Mouse (Mus musculus): ENCODE results near the gene Yeats4. TPM values are rescaled to one million over a fixed set of nuclear protein-coding genes. Genes with fewer than 3 reads are reported as not detected.
A peak's percentile ranks its signal among the peaks of the same experiment; 100 is the strongest.

Gene Yeats4
- polyA plus RNA-seq (2012) = 24.5 and 26.4 TPM in 2 replicates

DNA sequence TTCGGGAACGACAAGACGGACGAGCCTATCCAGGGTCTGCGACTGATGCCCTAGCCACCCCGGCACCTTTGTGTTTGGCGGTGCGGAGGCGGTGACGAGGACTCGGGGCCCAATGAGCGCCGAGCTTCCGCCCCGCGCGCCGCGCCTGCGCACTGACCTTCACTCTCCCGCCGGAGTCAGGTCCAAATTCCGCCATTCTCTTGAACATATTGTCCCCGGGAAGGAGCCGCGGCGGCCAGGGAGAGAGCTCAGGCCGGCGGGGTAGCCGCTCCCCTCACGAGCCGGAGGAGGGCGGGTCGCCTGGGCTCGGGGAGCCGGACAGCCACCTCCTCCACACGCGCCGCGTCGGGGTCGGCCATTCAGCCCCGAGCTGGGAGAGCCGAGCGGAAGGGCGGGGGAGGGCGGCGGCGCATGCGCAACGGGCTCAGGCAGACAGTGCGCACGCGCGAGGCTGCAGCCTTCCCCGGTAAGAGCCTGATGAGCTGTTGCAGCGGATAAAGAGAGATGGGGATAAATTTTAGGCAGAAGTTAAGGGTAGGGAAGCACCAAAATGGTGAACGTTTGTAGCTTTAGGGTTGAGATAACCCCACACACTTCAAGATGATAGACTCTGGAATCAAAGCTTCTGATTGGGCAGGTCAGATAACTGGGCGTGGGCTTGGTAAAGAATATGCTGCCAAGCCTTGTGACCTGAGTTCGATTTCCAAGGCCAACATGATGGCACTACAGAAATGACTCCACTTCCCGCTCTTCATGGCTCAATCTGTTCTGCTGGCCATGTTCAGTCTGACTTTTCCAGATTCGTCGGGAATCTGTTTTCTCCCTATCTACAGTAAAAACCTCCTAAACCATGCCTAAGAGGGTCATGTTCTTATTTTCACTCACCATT is at the start of gene Yeats4:
TSS of gene Yeats4 (minus strand) at position 406 of the 889 bp plus-strand sequence.
- TF ChIP-seq GATA1 (IDR thresholded peaks at IDR 0.05; ENCODE audit: low read length) = peak; percentile 29; the same call in 1 of the 2 replicates
- TF ChIP-seq TAL1 (IDR thresholded peaks at IDR 0.05; ENCODE audit: low read length) = no peak
- peaks cover 26% of the 10 kb centered on the region for H3K4me1 ChIP-seq (ENCODE audit: control insufficient read depth)
- no peaks in the 10 kb centered on the region; the same call in 1 of the 2 replicates for H3K27me3 ChIP-seq (ENCODE audit: control insufficient read depth)
- peak within 1 kb of the TSS; percentile 97 for H3K4me3 ChIP-seq (replicated peaks)
- peaks cover 38% of the 10 kb centered on the region for H3K36me3 ChIP-seq (ENCODE audit: control insufficient read depth)
- no peaks in the 10 kb centered on the region for H3K9me3 ChIP-seq (ENCODE audit: control insufficient read depth, low read length)

DNA sequence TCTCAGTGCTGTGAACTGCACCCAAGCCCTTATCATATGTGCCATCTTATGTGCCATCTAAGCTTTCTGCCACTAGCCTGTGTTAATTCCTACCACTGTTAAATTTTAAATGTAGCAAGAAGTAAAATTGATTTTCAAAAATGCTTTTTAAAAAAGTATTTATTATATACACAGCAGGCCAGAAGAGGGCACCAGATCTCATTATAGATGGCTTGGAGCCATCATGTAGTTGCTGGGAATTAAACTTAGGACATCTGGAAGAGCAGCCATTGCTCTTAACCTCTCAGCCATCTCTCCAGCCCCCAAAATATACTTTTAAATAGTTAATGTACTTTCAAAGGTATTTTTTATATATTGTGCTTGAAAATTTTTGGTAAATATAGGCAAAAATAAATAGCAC is 47.7 kb upstream of the Yeats4 start:
- no peaks in the 10 kb centered on the region for H3K9me3 ChIP-seq (ENCODE audit: control insufficient read depth, low read length)
- H3K4me1 ChIP-seq (ENCODE audit: control insufficient read depth) = no peaks in the 10 kb centered on the region
- no peak overlapping the region for H3K4me3 ChIP-seq (replicated peaks)
- TF ChIP-seq GATA1 (IDR thresholded peaks at IDR 0.05; ENCODE audit: low read length) (no peak), TAL1 (IDR thresholded peaks at IDR 0.05; ENCODE audit: low read length) (no peak)
- H3K36me3 ChIP-seq (ENCODE audit: control insufficient read depth) = no peaks in the 10 kb centered on the region
- H3K27me3 ChIP-seq (ENCODE audit: control insufficient read depth) = no peaks in the 10 kb centered on the region

DNA sequence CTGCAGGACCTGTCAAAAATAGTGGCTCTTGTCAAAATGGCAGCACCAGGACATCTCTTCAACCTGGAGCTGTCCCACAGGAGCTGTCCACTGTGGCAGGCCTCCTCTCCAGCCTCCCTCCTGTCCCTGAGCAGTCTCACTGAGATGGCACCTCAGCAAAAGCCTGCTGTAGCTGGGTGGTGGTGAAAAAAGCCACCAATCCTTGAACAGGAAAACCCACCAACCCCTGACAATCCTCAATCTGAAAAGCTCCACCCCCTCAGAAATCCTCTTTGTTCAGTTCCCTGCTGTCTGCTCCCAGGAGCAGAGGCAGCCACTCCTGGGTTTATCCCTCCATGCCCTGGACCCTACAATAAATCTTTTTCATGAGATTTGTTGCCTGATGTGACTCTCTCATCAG is 35.6 kb upstream of the Yeats4 start:
- Histone ChIP-seq H3K9me3 (ENCODE audit: control insufficient read depth, low read length) (peaks cover 5% of the 10 kb centered on the region; the same call in 1 of the 2 replicates), H3K4me3 (replicated peaks) (no peak overlapping the region), H3K4me1 (ENCODE audit: control insufficient read depth) (no peaks in the 10 kb centered on the region), H3K27me3 (ENCODE audit: control insufficient read depth) (no peaks in the 10 kb centered on the region), H3K36me3 (ENCODE audit: control insufficient read depth) (no peaks in the 10 kb centered on the region)
- TF ChIP-seq GATA1 (IDR thresholded peaks at IDR 0.05; ENCODE audit: low read length) (no peak), TAL1 (IDR thresholded peaks at IDR 0.05; ENCODE audit: low read length) (no peak)

DNA sequence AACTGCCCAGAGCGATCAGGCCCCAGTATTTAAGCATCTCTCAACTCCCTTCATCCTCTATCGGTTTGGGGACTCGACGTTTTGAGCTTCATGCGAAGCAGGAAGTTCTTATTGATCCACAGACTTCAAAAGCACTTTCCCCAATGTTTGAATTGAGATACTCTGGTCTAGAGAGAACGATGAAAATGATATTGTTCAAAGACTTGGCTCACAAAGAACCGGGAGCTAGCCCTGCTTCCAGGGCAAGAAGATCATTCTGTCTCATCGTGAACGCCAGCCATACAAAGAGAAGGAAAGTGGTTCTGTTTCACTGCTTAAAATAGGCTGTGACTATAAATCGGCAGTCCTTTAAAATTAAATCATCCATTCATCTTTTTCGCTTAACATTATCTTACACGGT is 14.3 kb upstream of the Yeats4 start, which contains the start of gene 9530003J23Rik:
TSS of gene 9530003J23Rik (minus strand) at position 101 of the 400 bp plus-strand sequence.
- TF ChIP-seq GATA1 (IDR thresholded peaks at IDR 0.05; ENCODE audit: low read length) (no peak), TAL1 (IDR thresholded peaks at IDR 0.05; ENCODE audit: low read length) (no peak)
- Histone ChIP-seq H3K27me3 (ENCODE audit: control insufficient read depth) (no peaks in the 10 kb centered on the region), H3K36me3 (ENCODE audit: control insufficient read depth) (no peaks in the 10 kb centered on the region), H3K4me1 (ENCODE audit: control insufficient read depth) (no peaks in the 10 kb centered on the region), H3K4me3 (replicated peaks) (no peak within 1 kb of the TSS), H3K9me3 (ENCODE audit: control insufficient read depth, low read length) (no peaks in the 10 kb centered on the region)

DNA sequence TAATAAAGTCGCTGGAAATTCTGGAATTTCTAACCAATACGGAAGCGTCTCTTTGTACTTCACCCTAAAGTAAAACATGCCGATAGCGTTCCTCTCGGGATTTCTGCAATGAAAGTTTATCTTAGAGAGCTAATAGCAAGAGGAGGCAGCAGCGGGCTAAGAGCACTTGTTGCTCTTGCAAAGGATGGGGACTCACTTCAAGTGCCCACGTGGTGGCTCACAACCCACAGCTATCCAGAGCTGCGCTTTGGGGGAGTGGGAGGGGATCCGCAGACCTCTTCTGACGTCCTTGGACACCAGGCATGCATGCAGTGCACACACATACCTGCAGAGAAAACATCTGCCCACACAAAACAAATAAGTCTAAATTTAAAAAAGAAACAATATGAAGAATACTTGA is 11.6 kb upstream of the Yeats4 start:
- TF ChIP-seq TAL1 (IDR thresholded peaks at IDR 0.05; ENCODE audit: low read length) = no peak
- TF ChIP-seq GATA1 (IDR thresholded peaks at IDR 0.05; ENCODE audit: low read length) = no peak
- H3K9me3 ChIP-seq (ENCODE audit: control insufficient read depth, low read length) = no peaks in the 10 kb centered on the region
- no peaks in the 10 kb centered on the region for H3K4me1 ChIP-seq (ENCODE audit: control insufficient read depth)
- H3K4me3 ChIP-seq (replicated peaks) = no peak overlapping the region
- no peaks in the 10 kb centered on the region for H3K27me3 ChIP-seq (ENCODE audit: control insufficient read depth)
- H3K36me3 ChIP-seq (ENCODE audit: control insufficient read depth) = no peaks in the 10 kb centered on the region

DNA sequence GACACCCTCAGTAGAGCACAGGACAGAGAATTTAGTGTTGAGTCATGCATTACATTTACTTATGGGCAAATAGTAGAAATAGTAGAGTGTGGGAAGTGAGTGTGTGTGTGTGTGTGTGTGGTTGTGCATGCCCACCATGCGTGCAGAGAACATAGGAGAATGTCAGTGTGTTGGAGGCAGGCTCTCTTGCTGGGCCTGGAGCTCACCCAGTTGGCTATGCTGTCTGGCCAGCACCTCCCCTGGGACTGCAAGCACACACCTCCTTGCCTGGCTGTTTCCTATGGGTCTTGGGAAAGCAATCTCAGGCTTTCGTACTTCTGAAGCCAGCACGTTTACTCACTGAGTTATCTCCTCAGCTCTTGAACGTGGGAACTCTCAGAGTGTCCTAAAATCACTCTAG is 10.5 kb upstream of the Yeats4 start:
- H3K4me1 ChIP-seq (ENCODE audit: control insufficient read depth) = no peaks in the 10 kb centered on the region; the same call in 1 of the 2 replicates
- H3K9me3 ChIP-seq (ENCODE audit: control insufficient read depth, low read length) = no peaks in the 10 kb centered on the region
- no peaks in the 10 kb centered on the region for H3K36me3 ChIP-seq (ENCODE audit: control insufficient read depth)
- peaks cover 1% of the 10 kb centered on the region; the same call in 1 of the 2 replicates for H3K27me3 ChIP-seq (ENCODE audit: control insufficient read depth)
- TF ChIP-seq GATA1 (IDR thresholded peaks at IDR 0.05; ENCODE audit: low read length) (no peak), TAL1 (IDR thresholded peaks at IDR 0.05; ENCODE audit: low read length) (no peak)
- H3K4me3 ChIP-seq (replicated peaks) = no peak overlapping the region

DNA sequence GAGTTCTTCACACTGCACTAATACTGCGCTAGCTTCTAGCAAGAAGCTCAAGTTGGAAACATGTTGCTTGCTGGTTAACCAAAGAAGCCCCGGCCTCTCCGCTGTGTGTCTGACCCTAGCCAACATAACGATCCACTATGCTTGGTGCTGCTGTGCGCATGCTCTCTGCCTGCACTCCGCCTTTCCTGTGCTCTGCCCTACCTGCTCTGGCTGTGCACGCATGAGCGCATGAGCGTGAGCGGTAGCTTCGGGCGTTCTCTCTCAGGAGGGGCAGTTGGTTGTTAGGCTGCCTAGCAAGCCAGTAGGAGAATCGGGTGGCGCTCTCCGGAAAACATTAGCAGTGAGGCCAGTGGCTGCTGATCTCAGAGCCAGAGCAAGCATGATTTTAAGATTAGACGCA is 5.5 kb upstream of the Yeats4 start:
- no peaks in the 10 kb centered on the region for H3K9me3 ChIP-seq (ENCODE audit: control insufficient read depth, low read length)
- H3K36me3 ChIP-seq (ENCODE audit: control insufficient read depth) = no peaks in the 10 kb centered on the region
- H3K4me1 ChIP-seq (ENCODE audit: control insufficient read depth) = peaks cover 5% of the 10 kb centered on the region
- H3K27me3 ChIP-seq (ENCODE audit: control insufficient read depth) = peaks cover 2% of the 10 kb centered on the region; the same call in 1 of the 2 replicates
- no peak overlapping the region for H3K4me3 ChIP-seq (replicated peaks)
- TF ChIP-seq TAL1 (IDR thresholded peaks at IDR 0.05; ENCODE audit: low read length) (no peak), GATA1 (IDR thresholded peaks at IDR 0.05; ENCODE audit: low read length) (no peak)

DNA sequence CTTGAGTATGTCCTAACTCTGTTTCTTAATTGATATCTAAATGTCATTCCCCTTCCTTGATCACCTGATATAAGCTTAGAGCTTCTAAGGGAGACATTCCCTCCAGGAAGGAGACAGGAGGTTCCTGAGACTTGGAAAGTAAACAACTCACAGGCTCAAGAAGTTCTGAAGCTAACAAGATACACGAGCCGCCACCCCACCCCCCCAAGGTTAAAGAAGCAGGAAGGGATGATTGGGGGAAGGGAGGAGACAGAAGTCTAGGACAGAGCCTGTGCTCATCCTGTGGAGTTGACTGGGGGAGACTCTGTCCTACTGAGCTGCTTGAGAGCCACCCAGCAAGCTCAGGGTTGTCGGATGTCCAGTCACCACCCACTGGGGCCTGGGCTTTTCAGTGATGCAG is 1.7 kb upstream of the Yeats4 start:
- no peak overlapping the region for H3K4me3 ChIP-seq (replicated peaks)
- peaks cover 22% of the 10 kb centered on the region for H3K36me3 ChIP-seq (ENCODE audit: control insufficient read depth)
- peaks cover 2% of the 10 kb centered on the region; the same call in 1 of the 2 replicates for H3K27me3 ChIP-seq (ENCODE audit: control insufficient read depth)
- no peak for TF ChIP-seq TAL1 (IDR thresholded peaks at IDR 0.05; ENCODE audit: low read length)
- no peak for TF ChIP-seq GATA1 (IDR thresholded peaks at IDR 0.05; ENCODE audit: low read length)
- H3K4me1 ChIP-seq (ENCODE audit: control insufficient read depth) = peaks cover 26% of the 10 kb centered on the region
- H3K9me3 ChIP-seq (ENCODE audit: control insufficient read depth, low read length) = no peaks in the 10 kb centered on the region

DNA sequence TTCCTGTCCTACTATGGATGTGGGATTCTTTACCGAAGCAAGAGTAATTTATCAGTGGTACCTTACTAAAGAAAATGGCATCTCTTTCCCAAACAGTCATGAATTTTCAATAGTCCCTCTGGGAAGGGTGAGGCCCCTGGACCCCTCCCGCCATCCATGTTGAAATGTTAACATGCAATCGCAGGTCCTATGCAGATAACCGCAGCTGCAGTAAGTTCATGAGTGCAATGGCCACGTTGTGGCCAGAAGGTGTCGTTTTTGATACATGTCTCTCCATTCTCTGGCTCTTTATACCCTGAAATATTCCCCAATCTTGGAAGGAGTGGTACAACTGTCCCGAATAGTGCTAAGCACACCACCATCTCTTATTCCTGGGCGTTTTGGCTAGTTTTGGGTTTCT is 787 bp upstream of the Yeats4 start:
- TF ChIP-seq GATA1 (IDR thresholded peaks at IDR 0.05; ENCODE audit: low read length) (no peak), TAL1 (IDR thresholded peaks at IDR 0.05; ENCODE audit: low read length) (no peak)
- H3K4me3 ChIP-seq (replicated peaks) = peak overlapping the region; percentile 97
- no peaks in the 10 kb centered on the region for H3K9me3 ChIP-seq (ENCODE audit: control insufficient read depth, low read length)
- H3K36me3 ChIP-seq (ENCODE audit: control insufficient read depth) = peaks cover 31% of the 10 kb centered on the region
- peaks cover 26% of the 10 kb centered on the region for H3K4me1 ChIP-seq (ENCODE audit: control insufficient read depth)
- peaks cover 2% of the 10 kb centered on the region; the same call in 1 of the 2 replicates for H3K27me3 ChIP-seq (ENCODE audit: control insufficient read depth)

Data from erythroblast, embryonic 14.5 days (primary cell).